Mouse (Mus musculus): Measurements from ENCODE around the gene Trpm4. TPM values are rescaled to one million over a fixed set of nuclear protein-coding genes. Genes with fewer than 3 reads are reported as not detected.
A peak's percentile ranks its signal among the peaks of the same experiment; 100 is the strongest.

Trpm4 gene
- polyA plus RNA-seq, 1 experiment from 2014 or later, result 6.9 TPM

DNA sequence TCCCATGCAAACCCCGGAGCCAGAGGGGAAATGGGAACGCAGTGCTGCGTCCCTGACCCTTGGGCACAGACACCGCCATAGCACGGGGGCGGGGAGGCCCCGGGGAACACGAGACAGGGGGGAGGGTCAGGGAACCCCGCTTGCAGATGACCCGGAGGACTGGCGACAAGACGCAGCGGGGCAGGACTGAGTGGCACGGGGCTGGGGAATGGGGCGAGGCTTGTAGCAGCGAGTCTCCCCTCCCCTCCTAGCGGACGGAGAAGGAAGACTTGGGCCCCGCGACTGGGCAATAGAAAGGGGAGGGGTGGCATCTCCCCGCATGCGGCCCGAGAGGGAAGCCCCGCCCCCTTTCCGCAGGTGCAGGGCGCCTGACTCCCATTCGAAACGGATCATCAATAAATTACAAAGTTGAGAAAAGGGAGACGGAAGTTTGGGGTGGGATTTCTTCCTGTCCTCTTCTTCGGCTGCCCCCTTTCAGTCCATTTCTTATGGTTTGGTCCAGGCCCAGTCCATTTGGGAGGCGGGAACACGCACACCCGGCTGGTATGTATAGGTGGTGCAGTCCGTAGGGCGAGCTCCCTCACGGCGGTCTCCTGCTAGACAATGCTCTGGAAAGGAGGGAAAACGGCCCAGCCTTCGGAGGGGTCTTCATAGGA is 6.0 kb upstream of the Trpm4 start:
- peak overlapping the region; percentile 47 for H3K4me3 ChIP-seq (ENCODE audit: low read depth, low read length)
- no peaks in the 10 kb centered on the region for H3K9me3 ChIP-seq (ENCODE audit: control insufficient read depth, low read length)
- H3K9ac ChIP-seq (ENCODE audit: low read depth, low read length), result peak overlapping the region; percentile 65
- peaks cover 6% of the 10 kb centered on the region for H3K4me1 ChIP-seq (replicated peaks; ENCODE audit: control insufficient read depth, insufficient read depth, low read length)
- H3K27ac ChIP-seq (ENCODE audit: low read depth, low read length), result peak overlapping the region; percentile 33; the same call in 1 of the 2 replicates
- peaks cover 3% of the 10 kb centered on the region for H3K27me3 ChIP-seq (ENCODE audit: control insufficient read depth, insufficient read depth, low read length)
- peak; percentile 86 for ATAC-seq (ENCODE audit: low FRiP score)
- under 1% methylated on average over 37 of the region's 39 CpGs for WGBS
- H3K4me2 ChIP-seq (replicated peaks; ENCODE audit: low read depth, low read length), result peak overlapping the region; percentile 94
- peak; percentile 85 for DNase-seq (ENCODE audit: low spot score)
- no peaks in the 10 kb centered on the region for H3K36me3 ChIP-seq (ENCODE audit: control insufficient read depth, insufficient read depth, low read length)

DNA sequence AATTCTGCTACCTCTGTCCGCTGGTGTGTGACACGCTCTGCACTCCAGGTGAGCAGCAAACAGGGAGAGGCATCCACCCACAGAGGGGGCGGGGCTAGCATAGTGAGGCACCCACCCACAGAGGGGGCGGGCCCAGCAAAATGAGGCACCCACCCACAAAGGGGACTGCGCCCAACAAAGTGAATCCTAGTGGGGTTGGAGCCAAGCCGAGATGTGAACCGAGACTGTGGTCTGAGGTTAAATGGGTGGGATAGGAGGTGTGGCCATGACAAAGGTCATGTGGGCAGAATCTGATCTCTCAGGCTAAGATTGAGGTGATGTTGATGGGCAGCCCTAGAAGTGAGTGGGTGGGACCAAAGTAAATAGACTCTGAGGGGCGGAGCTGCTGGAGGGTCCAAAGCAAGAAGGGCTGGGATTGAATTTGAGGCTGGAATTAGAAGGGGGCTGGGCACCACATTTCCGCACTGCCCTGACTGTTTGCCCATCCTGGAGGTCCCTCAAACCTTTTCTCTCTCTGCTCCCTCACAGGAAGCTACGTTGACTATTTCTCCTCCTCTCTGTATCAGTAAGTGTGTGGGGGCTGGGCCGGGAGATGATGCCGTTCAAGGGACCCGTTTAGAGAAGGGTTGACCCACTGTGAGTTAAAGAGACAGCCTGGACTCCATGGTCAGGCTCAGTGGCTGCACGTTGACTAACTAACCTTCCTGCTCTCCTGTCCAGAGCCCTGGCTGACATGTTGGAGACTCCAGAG is 4.8 kb upstream of the Trpm4 start:
- Histone ChIP-seq H3K4me2 (replicated peaks; ENCODE audit: low read depth, low read length) (peak overlapping the region; percentile 94), H3K4me1 (replicated peaks; ENCODE audit: control insufficient read depth, insufficient read depth, low read length) (peaks cover 6% of the 10 kb centered on the region), H3K4me3 (ENCODE audit: low read depth, low read length) (no peak overlapping the region), H3K9me3 (ENCODE audit: control insufficient read depth, low read length) (no peaks in the 10 kb centered on the region), H3K27me3 (ENCODE audit: control insufficient read depth, insufficient read depth, low read length) (peaks cover 5% of the 10 kb centered on the region), H3K9ac (ENCODE audit: low read depth, low read length) (no peak overlapping the region), H3K36me3 (ENCODE audit: control insufficient read depth, insufficient read depth, low read length) (no peaks in the 10 kb centered on the region), H3K27ac (ENCODE audit: low read depth, low read length) (no peak overlapping the region)
- DNase-seq (ENCODE audit: low spot score) (peak; percentile 29), ATAC-seq (ENCODE audit: low FRiP score) (no peak)
- WGBS, result under 1% methylated on average over 14 of the region's 14 CpGs

DNA sequence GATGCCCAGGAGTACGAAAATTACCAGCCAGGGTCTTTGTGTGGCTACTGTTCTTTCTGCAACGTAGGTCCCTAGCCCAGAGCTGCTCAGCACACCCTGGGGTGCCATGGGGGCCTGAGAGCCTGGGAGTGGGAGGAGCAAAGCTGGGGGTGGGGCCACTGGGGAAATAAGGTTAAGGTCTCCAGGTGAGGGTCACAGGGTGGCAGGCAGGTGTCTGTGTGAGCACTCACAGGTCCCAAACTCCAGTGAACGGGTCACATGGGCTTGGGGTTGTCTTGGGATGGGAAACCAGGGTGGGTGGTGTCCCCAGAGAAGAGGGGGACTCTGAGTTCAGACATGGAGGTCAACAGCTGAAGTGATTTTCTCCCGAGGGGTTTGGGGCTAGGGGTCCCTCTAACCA is 3.9 kb upstream of the Trpm4 start:
- H3K9ac ChIP-seq (ENCODE audit: low read depth, low read length), result no peak overlapping the region
- 9% methylated on average over 4 of the region's 4 CpGs for WGBS
- no peaks in the 10 kb centered on the region for H3K9me3 ChIP-seq (ENCODE audit: control insufficient read depth, low read length)
- no peaks in the 10 kb centered on the region for H3K36me3 ChIP-seq (ENCODE audit: control insufficient read depth, insufficient read depth, low read length)
- DNase-seq (ENCODE audit: low spot score), result no peak
- peaks cover 11% of the 10 kb centered on the region for H3K4me1 ChIP-seq (replicated peaks; ENCODE audit: control insufficient read depth, insufficient read depth, low read length)
- no peak for ATAC-seq (ENCODE audit: low FRiP score)
- no peak overlapping the region for H3K4me3 ChIP-seq (ENCODE audit: low read depth, low read length)
- no peak overlapping the region for H3K4me2 ChIP-seq (replicated peaks; ENCODE audit: low read depth, low read length)
- H3K27me3 ChIP-seq (ENCODE audit: control insufficient read depth, insufficient read depth, low read length), result peaks cover 5% of the 10 kb centered on the region
- no peak overlapping the region for H3K27ac ChIP-seq (ENCODE audit: low read depth, low read length)

DNA sequence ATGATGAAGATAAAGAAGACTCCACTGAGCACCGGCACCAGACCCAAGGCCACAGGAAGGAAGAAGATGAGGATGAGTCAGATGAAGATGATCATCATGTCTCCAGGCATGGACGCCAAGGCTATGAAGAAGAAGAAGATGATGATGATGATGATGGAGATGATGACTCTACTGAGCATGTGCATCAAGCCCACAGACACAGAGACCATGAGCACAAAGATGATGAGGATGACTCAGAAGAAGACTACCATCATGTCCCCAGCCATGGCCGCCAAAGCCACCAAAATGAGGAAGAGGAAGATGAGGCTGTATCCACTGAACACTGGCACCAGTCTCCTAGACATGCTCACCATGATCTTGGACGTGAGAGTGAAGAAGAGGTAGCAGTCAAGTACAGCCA is 2.7 kb upstream of the Trpm4 start:
- H3K4me1 ChIP-seq (replicated peaks; ENCODE audit: control insufficient read depth, insufficient read depth, low read length), result peaks cover 12% of the 10 kb centered on the region
- H3K9ac ChIP-seq (ENCODE audit: low read depth, low read length), result no peak overlapping the region
- H3K9me3 ChIP-seq (ENCODE audit: control insufficient read depth, low read length), result no peaks in the 10 kb centered on the region
- DNase-seq (ENCODE audit: low spot score) (no peak), ATAC-seq (ENCODE audit: low FRiP score) (no peak)
- no peak overlapping the region for H3K4me3 ChIP-seq (ENCODE audit: low read depth, low read length)
- no peak overlapping the region for H3K27ac ChIP-seq (ENCODE audit: low read depth, low read length)
- H3K4me2 ChIP-seq (replicated peaks; ENCODE audit: low read depth, low read length), result no peak overlapping the region
- no peaks in the 10 kb centered on the region for H3K36me3 ChIP-seq (ENCODE audit: control insufficient read depth, insufficient read depth, low read length)
- H3K27me3 ChIP-seq (ENCODE audit: control insufficient read depth, insufficient read depth, low read length), result peaks cover 5% of the 10 kb centered on the region
- WGBS, result 95% methylated on average over 4 of the region's 4 CpGs

DNA sequence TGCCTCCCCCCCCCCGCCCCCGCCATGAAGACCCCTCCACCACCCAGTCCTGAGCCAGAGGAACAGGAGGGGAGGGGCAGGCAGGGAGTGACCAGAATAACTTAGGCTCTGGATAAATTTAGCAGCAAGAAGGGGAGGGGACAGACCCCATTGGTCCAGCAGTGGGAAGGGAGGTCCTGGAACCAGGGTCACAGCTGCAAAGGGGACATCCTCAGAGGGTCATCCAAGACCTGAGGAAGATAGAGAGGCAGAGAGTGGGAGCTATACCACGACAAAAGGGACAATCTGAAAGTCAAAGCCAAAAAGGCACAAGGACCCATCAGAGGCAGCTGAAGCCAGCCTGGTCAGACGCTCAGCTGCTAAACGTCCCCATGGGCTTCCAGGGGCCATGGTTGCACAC is 1.5 kb upstream of the Trpm4 start, which contains the start of gene Hrc:
TSS of gene Hrc (plus strand) at position 235 of the 400 bp plus-strand sequence.
- no peak within 1 kb of the TSS for H3K9ac ChIP-seq (ENCODE audit: low read depth, low read length)
- 34% methylated on average over 5 of the region's 5 CpGs for WGBS

DNA sequence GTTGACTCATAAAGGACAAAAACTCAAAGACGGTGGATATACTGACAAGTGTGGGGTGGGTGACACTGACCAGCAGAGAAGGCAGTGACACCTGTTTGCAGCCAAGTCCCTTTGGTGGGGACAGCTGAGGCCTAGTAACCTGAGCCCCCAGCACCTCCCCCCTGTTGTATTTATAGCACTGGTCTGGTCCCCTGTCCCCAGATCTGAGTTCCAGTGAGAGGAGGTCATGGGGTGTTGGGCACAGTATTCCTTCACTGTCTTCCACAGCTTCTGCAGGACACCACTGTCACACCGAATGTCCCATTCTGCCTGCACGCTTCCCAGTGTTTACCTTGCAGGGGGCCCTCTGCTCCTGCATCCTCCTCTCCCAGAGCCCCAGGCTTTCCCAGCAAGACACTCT is 1.0 kb upstream of the Trpm4 start:
- DNase-seq (ENCODE audit: low spot score), result no peak
- WGBS, result 31% methylated on average over 3 of the region's 3 CpGs
- no peak overlapping the region for H3K4me2 ChIP-seq (replicated peaks; ENCODE audit: low read depth, low read length)

More for the DNA sequence above, 1.5 kb upstream of the Trpm4 start, which contains the start of gene Hrc:
- Histone ChIP-seq H3K9me3 (ENCODE audit: control insufficient read depth, low read length) (no peaks in the 10 kb centered on the region), H3K27ac (ENCODE audit: low read depth, low read length) (no peak within 1 kb of the TSS), H3K36me3 (ENCODE audit: control insufficient read depth, insufficient read depth, low read length) (no peaks in the 10 kb centered on the region), H3K4me3 (ENCODE audit: low read depth, low read length) (no peak within 1 kb of the TSS), H3K27me3 (ENCODE audit: control insufficient read depth, insufficient read depth, low read length) (peaks cover 5% of the 10 kb centered on the region), H3K4me1 (replicated peaks; ENCODE audit: control insufficient read depth, insufficient read depth, low read length) (peaks cover 9% of the 10 kb centered on the region), H3K4me2 (replicated peaks; ENCODE audit: low read depth, low read length) (no peak within 1 kb of the TSS)
- no peak for DNase-seq (ENCODE audit: low spot score)
- ATAC-seq (ENCODE audit: low FRiP score), result no peak

DNA sequence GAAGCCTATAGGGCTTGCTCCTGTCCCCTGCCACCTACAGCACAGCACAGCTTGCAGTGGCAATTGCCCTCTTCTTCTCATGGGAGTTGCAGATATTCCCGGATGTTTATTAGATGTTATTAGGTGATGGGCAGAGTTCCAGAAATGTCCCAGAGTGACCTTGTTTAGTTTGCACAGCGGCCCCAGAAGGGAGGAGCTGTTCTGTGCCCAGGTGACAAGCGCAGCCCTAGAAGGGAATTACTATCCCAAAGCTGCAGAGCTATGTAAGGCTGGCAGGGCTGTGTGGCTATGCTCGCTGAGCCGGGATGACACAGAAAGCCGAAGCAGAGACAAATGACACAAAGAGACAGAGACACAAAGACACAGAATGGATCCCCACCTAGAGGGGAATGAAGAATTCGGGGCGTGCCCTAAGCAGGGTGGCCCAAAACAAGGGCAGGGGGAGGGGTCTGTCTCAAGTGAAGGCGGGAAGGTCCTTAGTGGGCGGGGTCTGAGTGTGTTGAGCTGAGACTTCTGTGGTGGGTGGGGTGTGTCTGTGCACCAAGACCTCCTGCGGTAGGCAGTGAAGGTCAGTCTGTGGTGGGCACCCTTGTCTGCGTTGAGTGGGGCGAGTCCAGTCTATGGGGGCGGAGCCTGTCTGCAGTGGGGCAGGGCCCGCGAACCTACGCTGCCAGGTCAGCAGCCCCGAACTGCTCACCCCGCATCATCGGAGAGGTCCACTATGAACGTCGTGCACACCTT is 725 bp downstream of the Trpm4 start:
- H3K27me3 ChIP-seq (ENCODE audit: control insufficient read depth, insufficient read depth, low read length), result peaks cover 5% of the 10 kb centered on the region; the same call in 1 of the 2 replicates
- peak overlapping the region; percentile 98 for H3K4me2 ChIP-seq (replicated peaks; ENCODE audit: low read depth, low read length)
- H3K9ac ChIP-seq (ENCODE audit: low read depth, low read length), result peak overlapping the region; percentile 67
- no peaks in the 10 kb centered on the region for H3K9me3 ChIP-seq (ENCODE audit: control insufficient read depth, low read length)
- peaks cover 8% of the 10 kb centered on the region; the same call in 1 of the 2 replicates for H3K4me1 ChIP-seq (replicated peaks; ENCODE audit: control insufficient read depth, insufficient read depth, low read length)
- DNase-seq (ENCODE audit: low spot score), result peak; percentile 69
- H3K4me3 ChIP-seq (ENCODE audit: low read depth, low read length), result peak overlapping the region; percentile 58
- WGBS, result 3% methylated on average over 22 of the region's 22 CpGs
- no peak overlapping the region for H3K27ac ChIP-seq (ENCODE audit: low read depth, low read length)
- ATAC-seq (ENCODE audit: low FRiP score), result peak; percentile 65
- H3K36me3 ChIP-seq (ENCODE audit: control insufficient read depth, insufficient read depth, low read length), result no peaks in the 10 kb centered on the region

More for the DNA sequence above, 1.0 kb upstream of the Trpm4 start:
- peaks cover 5% of the 10 kb centered on the region for H3K27me3 ChIP-seq (ENCODE audit: control insufficient read depth, insufficient read depth, low read length)
- H3K4me1 ChIP-seq (replicated peaks; ENCODE audit: control insufficient read depth, insufficient read depth, low read length), result peaks cover 8% of the 10 kb centered on the region
- no peak overlapping the region for H3K4me3 ChIP-seq (ENCODE audit: low read depth, low read length)
- H3K36me3 ChIP-seq (ENCODE audit: control insufficient read depth, insufficient read depth, low read length), result no peaks in the 10 kb centered on the region
- H3K9ac ChIP-seq (ENCODE audit: low read depth, low read length), result no peak overlapping the region
- no peak overlapping the region for H3K27ac ChIP-seq (ENCODE audit: low read depth, low read length)
- ATAC-seq (ENCODE audit: low FRiP score), result no peak
- no peaks in the 10 kb centered on the region for H3K9me3 ChIP-seq (ENCODE audit: control insufficient read depth, low read length)

DNA sequence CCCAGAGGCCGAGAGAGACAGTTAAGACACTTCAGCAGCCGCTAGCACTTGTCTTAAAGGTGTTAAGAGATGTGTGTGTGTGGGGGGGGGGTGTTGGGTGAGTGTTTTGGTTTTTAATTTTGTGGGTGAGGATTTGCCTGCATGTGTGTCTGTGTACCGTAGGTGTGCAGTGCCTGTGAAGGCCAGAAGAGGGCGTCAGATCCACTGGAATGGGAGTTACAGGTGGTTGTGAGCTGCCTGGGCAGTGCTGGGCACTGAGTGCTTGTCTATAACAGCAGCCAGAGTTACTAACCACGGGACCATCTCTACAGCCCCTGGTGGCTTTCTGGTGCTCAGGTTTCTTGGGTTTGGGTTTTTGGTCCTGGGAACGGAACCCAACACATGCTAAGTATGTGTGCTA is 2.1 kb downstream of the Trpm4 start:
- Histone ChIP-seq H3K4me3 (ENCODE audit: low read depth, low read length) (no peak overlapping the region), H3K9me3 (ENCODE audit: control insufficient read depth, low read length) (no peaks in the 10 kb centered on the region), H3K27ac (ENCODE audit: low read depth, low read length) (no peak overlapping the region), H3K36me3 (ENCODE audit: control insufficient read depth, insufficient read depth, low read length) (no peaks in the 10 kb centered on the region), H3K9ac (ENCODE audit: low read depth, low read length) (no peak overlapping the region), H3K4me1 (replicated peaks; ENCODE audit: control insufficient read depth, insufficient read depth, low read length) (peaks cover 8% of the 10 kb centered on the region; the same call in 1 of the 2 replicates), H3K27me3 (ENCODE audit: control insufficient read depth, insufficient read depth, low read length) (0 out of 2 replicates have a peak, but pooled peaks cover 2% of the 10 kb centered on the region), H3K4me2 (replicated peaks; ENCODE audit: low read depth, low read length) (no peak overlapping the region)
- DNase-seq (ENCODE audit: low spot score) (no peak), ATAC-seq (ENCODE audit: low FRiP score) (no peak)
- 79% methylated on average over 6 of the region's 6 CpGs for WGBS

Data from hindbrain, embryonic 11.5 days (tissue).